Mouse (Mus musculus): ENCODE results near the gene Atg4a. TPM values are rescaled to one million over a fixed set of nuclear protein-coding genes. Genes with fewer than 3 reads are reported as not detected.

The Atg4a gene
- polyA plus RNA-seq, 1 experiment, result 12.7 TPM

- Histone ChIP-seq H3K27ac (ENCODE audit: insufficient read depth, low read length) (no peak overlapping the region), H3K4me3 (ENCODE audit: insufficient read depth, low read length) (no peak overlapping the region), H3K4me1 (ENCODE audit: control insufficient read depth, insufficient read depth, low read length) (no peaks in the 10 kb centered on the region)
- TF ChIP-seq POLR2A (IDR thresholded peaks at IDR 0.05; ENCODE audit: extremely low read depth, insufficient read depth, low read length), result no peak
Observed at GRCm38 (mm10) chrX:141156696-141157095, 200.0 kb downstream of the Atg4a start.

- Histone ChIP-seq H3K4me3 (ENCODE audit: insufficient read depth, low read length) (no peak overlapping the region), H3K27ac (ENCODE audit: insufficient read depth, low read length) (no peak overlapping the region), H3K4me1 (ENCODE audit: control insufficient read depth, insufficient read depth, low read length) (no peaks in the 10 kb centered on the region)
- no peak for TF ChIP-seq CTCF (IDR thresholded peaks at IDR 0.05; ENCODE audit: extremely low read depth, insufficient read depth, low read length)
- no peak for TF ChIP-seq POLR2A (IDR thresholded peaks at IDR 0.05; ENCODE audit: extremely low read depth, insufficient read depth, low read length)
Observed at GRCm38 (mm10) chrX:141157626-141158025, 200.9 kb downstream of the Atg4a start.

- Histone ChIP-seq H3K27ac (ENCODE audit: insufficient read depth, low read length) (no peak overlapping the region), H3K4me3 (ENCODE audit: insufficient read depth, low read length) (no peak overlapping the region), H3K4me1 (ENCODE audit: control insufficient read depth, insufficient read depth, low read length) (no peaks in the 10 kb centered on the region)
- no peak for TF ChIP-seq POLR2A (IDR thresholded peaks at IDR 0.05; ENCODE audit: extremely low read depth, insufficient read depth, low read length)
- TF ChIP-seq CTCF (IDR thresholded peaks at IDR 0.05; ENCODE audit: extremely low read depth, insufficient read depth, low read length), result peak; percentile 27; the same call in 1 of the 2 replicates
Observed at GRCm38 (mm10) chrX:141158160-141158559, 201.5 kb downstream of the Atg4a start.

GRCm38 (mm10) chrX:141160371-141160770 lies 203.7 kb downstream of the Atg4a start:
- TF ChIP-seq POLR2A (IDR thresholded peaks at IDR 0.05; ENCODE audit: extremely low read depth, insufficient read depth, low read length) (no peak), CTCF (IDR thresholded peaks at IDR 0.05; ENCODE audit: extremely low read depth, insufficient read depth, low read length) (no peak)
- no peak overlapping the region for H3K27ac ChIP-seq (ENCODE audit: insufficient read depth, low read length)

GRCm38 (mm10) chrX:141165067-141165466 lies 208.4 kb downstream of the Atg4a start:
- TF ChIP-seq POLR2A (IDR thresholded peaks at IDR 0.05; ENCODE audit: extremely low read depth, insufficient read depth, low read length) (no peak), CTCF (IDR thresholded peaks at IDR 0.05; ENCODE audit: extremely low read depth, insufficient read depth, low read length) (no peak)
- Histone ChIP-seq H3K4me1 (ENCODE audit: control insufficient read depth, insufficient read depth, low read length) (no peaks in the 10 kb centered on the region), H3K4me3 (ENCODE audit: insufficient read depth, low read length) (no peak overlapping the region), H3K27ac (ENCODE audit: insufficient read depth, low read length) (no peak overlapping the region)

More at GRCm38 (mm10) chrX:141160371-141160770, 203.7 kb downstream of the Atg4a start:
- H3K4me3 ChIP-seq (ENCODE audit: insufficient read depth, low read length), result no peak overlapping the region
- no peaks in the 10 kb centered on the region for H3K4me1 ChIP-seq (ENCODE audit: control insufficient read depth, insufficient read depth, low read length)

GRCm38 (mm10) chrX:141175353-141175752 lies 218.6 kb downstream of the Atg4a start:
- Histone ChIP-seq H3K4me3 (ENCODE audit: insufficient read depth, low read length) (no peak overlapping the region), H3K4me1 (ENCODE audit: control insufficient read depth, insufficient read depth, low read length) (no peaks in the 10 kb centered on the region)
- TF ChIP-seq POLR2A (IDR thresholded peaks at IDR 0.05; ENCODE audit: extremely low read depth, insufficient read depth, low read length) (no peak), CTCF (IDR thresholded peaks at IDR 0.05; ENCODE audit: extremely low read depth, insufficient read depth, low read length) (peak; percentile 41; the same call in 1 of the 2 replicates)

GRCm38 (mm10) chrX:141195036-141195435 lies 238.3 kb downstream of the Atg4a start:
- H3K4me3 ChIP-seq (ENCODE audit: insufficient read depth, low read length), result no peak overlapping the region
- no peaks in the 10 kb centered on the region for H3K4me1 ChIP-seq (ENCODE audit: control insufficient read depth, insufficient read depth, low read length)
- H3K27ac ChIP-seq (ENCODE audit: insufficient read depth, low read length), result no peak overlapping the region
- TF ChIP-seq CTCF (IDR thresholded peaks at IDR 0.05; ENCODE audit: extremely low read depth, insufficient read depth, low read length) (no peak), POLR2A (IDR thresholded peaks at IDR 0.05; ENCODE audit: extremely low read depth, insufficient read depth, low read length) (no peak)

More at GRCm38 (mm10) chrX:141175353-141175752, 218.6 kb downstream of the Atg4a start:
- H3K27ac ChIP-seq (ENCODE audit: insufficient read depth, low read length), result no peak overlapping the region

GRCm38 (mm10) chrX:141198993-141199392 lies 242.3 kb downstream of the Atg4a start:
- TF ChIP-seq CTCF (IDR thresholded peaks at IDR 0.05; ENCODE audit: extremely low read depth, insufficient read depth, low read length), result no peak
- TF ChIP-seq POLR2A (IDR thresholded peaks at IDR 0.05; ENCODE audit: extremely low read depth, insufficient read depth, low read length), result no peak
- Histone ChIP-seq H3K4me3 (ENCODE audit: insufficient read depth, low read length) (no peak overlapping the region), H3K4me1 (ENCODE audit: control insufficient read depth, insufficient read depth, low read length) (no peaks in the 10 kb centered on the region)

GRCm38 (mm10) chrX:141212802-141213201 lies 256.1 kb downstream of the Atg4a start:
- TF ChIP-seq CTCF (IDR thresholded peaks at IDR 0.05; ENCODE audit: extremely low read depth, insufficient read depth, low read length) (peak; percentile 28; the same call in 1 of the 2 replicates), POLR2A (IDR thresholded peaks at IDR 0.05; ENCODE audit: extremely low read depth, insufficient read depth, low read length) (no peak)
- H3K27ac ChIP-seq (ENCODE audit: insufficient read depth, low read length), result no peak overlapping the region
- no peak overlapping the region for H3K4me3 ChIP-seq (ENCODE audit: insufficient read depth, low read length)
- no peaks in the 10 kb centered on the region for H3K4me1 ChIP-seq (ENCODE audit: control insufficient read depth, insufficient read depth, low read length)

More at GRCm38 (mm10) chrX:141198993-141199392, 242.3 kb downstream of the Atg4a start:
- H3K27ac ChIP-seq (ENCODE audit: insufficient read depth, low read length), result no peak overlapping the region

Other genes starting within 250 kb of the Atg4a start
- not detected in 2 replicates for gene Tex13b, start 143.5 kb upstream of the Atg4a start, polyA plus RNA-seq (2012; rRNA removed)
- not detected in 2 replicates for gene Vsig1, start 49.3 kb upstream of the Atg4a start, polyA plus RNA-seq (2012; rRNA removed)
- 16.5 and 17.3 TPM in 2 replicates for gene Psmd10, start 179 bp upstream of the Atg4a start, polyA plus RNA-seq (2012; rRNA removed)